Mouse (Mus musculus) brown adipose tissue, adult 24 weeks (tissue): ENCODE measurements around the gene Mcm10. TPM values are rescaled to one million over a fixed set of nuclear protein-coding genes. Genes with fewer than 3 reads are reported as not detected.
A peak's percentile ranks its signal among the peaks of the same experiment; 100 is the strongest.

ENCODE experiments used
- H3K27ac ChIP-seq: fragments of 200-500 bp; replicated peaks from 2 replicates; pipeline ENCODE4 v1.5.1; 2012; ENCODE audit warnings: low read depth, mild to moderate bottlenecking, low read length
- H3K4me1 ChIP-seq: fragments of 200-500 bp; 2 replicates; pipeline ENCODE4 v1.6.1; 2012; ENCODE audit warnings: low read length, mixed read lengths; ENCODE audit not compliant: control insufficient read depth, insufficient read depth, insufficient read length
- H3K4me3 ChIP-seq: fragments of 200-500 bp; 2 replicates; pipeline ENCODE4 v1.5.1; 2012; ENCODE audit warnings: low read depth, mild to moderate bottlenecking, low read length, moderate library complexity; ENCODE audit not compliant: insufficient read depth
- polyA plus RNA-seq: library from polyadenylated mRNA; stranded (reverse); fragments of >200 nt; gene quantifications from 2 replicates; pipeline ENCODE4 v1.2.4, GENCODE M21; 2012; ENCODE audit not compliant: missing spikeins, insufficient read depth, insufficient read length

The Mcm10 gene
- polyA plus RNA-seq: not detected in 2 replicates

DNA sequence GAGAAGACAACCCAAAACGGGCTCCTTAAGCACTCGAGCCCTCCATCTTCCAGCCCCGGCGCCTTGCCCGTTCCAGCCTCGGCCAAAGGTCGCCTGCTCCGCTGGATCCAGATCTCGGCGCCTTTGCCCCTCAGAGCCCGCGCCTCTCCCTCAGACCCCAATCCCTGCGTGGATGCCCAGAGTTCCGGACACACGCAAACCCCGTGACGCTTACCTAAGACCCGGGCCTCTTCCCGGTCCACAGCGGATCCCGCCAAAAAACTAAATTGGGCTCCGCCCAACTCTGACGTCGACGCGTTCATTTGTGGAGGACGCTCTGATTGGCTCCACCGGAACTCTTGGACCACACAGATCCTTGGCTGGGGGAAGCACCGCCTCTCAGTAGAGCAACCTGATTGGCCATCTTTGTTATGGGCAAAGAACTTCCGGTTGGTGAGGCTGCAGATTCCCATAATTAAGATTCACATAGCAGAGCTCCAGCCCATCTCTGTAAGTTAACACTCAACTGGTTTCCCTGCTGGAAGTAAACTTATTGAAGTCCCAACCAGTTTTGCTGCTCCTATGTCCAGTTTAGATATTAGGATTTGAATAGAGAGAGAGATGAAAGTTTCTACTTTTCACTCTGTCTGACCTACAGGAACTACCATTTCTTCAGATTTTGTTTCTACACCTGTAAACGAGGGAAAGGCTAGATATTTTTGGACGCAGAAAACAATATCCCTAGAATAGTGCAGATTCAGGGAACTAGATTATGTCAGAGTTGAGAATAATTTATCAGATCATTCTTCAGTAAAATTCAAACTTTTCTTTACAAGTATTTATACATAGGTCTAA is at the start of gene Mcm10:
Gene Mcm10, minus strand, starts transcription at position 301 of the 834 bp plus-strand sequence.
- Histone ChIP-seq H3K27ac (no peak within 1 kb of the TSS), H3K4me1 (no peaks in the 10 kb centered on the region), H3K4me3 (peak within 1 kb of the TSS; percentile 76)

DNA sequence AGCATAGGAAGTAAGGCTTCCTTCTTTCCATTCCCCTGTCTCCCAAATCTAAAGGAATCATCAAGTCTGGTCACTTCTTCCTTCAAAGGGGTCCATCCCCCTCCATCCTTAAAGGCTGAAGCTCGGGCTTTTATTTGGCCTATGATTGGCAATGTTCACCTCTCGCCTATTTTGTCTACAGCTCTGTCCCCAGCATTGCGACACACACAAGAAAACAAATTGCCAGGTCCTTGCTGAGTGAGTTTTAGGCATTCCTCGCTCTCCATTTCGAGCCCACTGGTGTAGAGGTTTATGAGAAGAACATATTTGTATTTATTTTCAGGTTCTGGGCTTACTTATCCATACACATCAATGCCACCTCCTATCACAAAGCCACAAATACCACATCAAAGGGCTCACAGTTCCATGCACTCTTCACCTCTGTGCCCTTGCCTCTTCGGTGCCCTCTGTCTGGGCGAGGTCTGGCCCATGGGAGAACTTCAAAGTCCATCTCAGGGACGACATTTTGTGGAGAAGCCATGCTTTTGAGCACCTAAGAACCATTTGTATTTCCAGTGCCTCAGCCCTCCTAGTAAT is 48.6 kb upstream of the Mcm10 start:
- peak overlapping the region; percentile 52 for H3K4me3 ChIP-seq
- peaks cover 11% of the 10 kb centered on the region for H3K4me1 ChIP-seq
- peak overlapping the region; percentile 97 for H3K27ac ChIP-seq

DNA sequence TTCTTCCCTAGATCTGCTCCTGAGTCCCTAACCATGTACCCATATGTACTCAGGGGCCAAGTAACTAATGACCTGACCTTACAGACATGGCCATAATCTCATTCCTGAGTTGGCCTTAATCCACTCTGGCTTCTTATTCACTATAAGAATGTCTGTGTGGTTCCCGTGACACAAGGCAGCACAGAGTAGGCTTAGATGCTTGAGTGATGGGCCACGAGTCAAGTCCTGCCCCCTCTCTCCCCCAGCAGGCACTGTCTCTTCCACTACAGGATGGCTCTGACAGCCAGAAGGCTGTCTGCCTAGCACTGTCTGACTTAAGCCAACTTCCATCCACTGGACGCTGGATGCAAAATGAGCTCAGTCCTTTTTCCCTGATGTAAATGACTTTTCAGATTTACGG is 47.4 kb upstream of the Mcm10 start:
- H3K4me1 ChIP-seq: peaks cover 11% of the 10 kb centered on the region
- no peak overlapping the region for H3K4me3 ChIP-seq
- H3K27ac ChIP-seq: peak overlapping the region; percentile 23; the same call in 1 of the 2 replicates

DNA sequence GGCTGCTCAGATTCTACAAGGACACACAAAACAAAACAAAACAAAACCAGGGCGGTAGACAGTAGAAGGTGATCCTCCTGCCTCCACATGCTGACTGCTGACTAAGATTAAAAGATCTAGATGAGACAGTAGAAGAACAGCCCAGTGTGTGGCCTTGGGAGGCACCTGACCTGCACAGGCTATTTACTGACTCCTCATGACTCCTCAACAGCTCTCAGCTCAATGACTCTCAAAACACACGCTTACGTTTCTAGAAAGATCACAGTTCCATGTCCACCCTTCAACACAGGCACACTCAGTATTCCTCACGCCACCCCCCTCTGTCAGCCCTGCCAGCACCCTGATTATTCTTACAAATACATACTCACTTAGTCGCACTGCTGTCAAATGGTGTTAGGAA is 45.8 kb upstream of the Mcm10 start:
- 0 out of 2 replicates have a peak overlapping the region, but pooled peaks have one; percentile 5 for H3K27ac ChIP-seq
- H3K4me1 ChIP-seq: peaks cover 11% of the 10 kb centered on the region
- no peak overlapping the region for H3K4me3 ChIP-seq

DNA sequence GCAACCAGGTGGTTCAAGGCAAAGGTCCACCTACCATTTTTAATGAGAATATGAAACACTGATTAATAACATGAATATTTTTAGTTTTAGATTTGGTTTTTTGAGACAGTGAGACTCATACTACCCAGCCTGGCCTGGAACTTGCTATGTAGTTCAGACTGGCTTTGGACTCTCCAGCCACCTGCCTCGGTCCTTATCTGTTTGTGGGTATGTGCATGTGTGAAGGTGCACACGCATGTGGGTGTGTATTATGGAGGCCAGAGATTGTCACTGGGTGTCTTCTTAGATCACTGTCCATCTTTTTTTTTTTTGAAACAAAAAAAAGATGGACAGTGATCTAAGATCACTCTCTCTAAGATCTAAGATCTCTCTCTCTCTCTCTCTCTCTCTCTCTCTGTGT is 38.0 kb upstream of the Mcm10 start:
- no peak overlapping the region for H3K27ac ChIP-seq
- no peaks in the 10 kb centered on the region for H3K4me1 ChIP-seq
- H3K4me3 ChIP-seq: no peak overlapping the region

DNA sequence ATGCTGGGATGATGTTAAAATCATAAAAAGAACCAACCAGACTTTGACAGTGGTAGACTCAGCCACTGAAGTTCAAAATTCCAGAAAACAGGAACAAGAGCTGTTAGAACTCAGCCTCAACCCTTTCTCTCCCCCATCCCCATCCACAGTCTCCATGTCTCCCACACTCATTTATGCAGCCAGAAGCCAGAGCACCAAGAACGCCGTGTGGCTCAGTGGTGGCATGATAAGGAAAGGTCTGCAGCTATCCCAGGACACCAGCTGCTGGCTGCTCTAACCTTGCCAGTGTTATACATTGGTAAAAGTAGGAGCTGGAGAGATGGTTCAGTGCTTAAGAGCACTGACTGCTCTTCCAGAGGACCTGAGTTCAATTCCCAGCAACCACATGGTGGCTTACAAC is 34.4 kb upstream of the Mcm10 start:
- no peak overlapping the region for H3K4me3 ChIP-seq
- H3K27ac ChIP-seq: no peak overlapping the region

DNA sequence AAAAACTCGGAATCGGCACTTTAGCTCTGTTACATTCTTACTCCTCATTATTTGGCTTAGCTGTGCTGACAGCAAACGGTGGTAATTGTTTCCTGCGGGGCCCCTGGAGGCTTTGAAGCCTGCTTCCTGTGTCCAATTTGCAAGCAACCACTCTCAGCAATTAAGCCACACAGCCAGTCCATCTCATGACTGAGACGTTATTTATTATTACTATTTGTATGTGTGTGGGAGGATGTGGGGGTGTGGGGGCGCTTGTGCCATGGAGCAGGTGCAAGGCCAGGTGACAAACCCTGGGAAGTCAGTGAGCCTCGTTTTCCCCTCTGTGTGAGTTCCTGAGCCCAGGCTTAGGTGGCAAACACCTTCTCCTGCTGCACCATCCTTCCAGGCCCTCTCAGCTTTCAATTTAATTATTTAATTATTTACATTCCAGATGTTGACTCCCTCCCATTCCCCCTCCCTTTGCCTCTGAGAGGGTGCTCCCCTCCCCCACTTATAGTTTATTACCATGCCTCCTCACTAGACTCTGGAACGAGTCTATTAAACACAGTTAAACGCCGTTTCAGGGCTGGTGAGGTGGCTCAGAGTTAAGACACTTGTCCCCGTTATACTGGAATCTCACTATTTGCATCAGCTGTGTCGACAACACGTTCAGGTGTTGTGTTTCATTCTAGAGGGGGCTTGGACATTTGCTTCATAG is 32.8 kb upstream of the Mcm10 start:
- H3K27ac ChIP-seq: no peak overlapping the region
- H3K4me1 ChIP-seq: no peaks in the 10 kb centered on the region

More for the DNA sequence above, 34.4 kb upstream of the Mcm10 start:
- no peaks in the 10 kb centered on the region for H3K4me1 ChIP-seq

DNA sequence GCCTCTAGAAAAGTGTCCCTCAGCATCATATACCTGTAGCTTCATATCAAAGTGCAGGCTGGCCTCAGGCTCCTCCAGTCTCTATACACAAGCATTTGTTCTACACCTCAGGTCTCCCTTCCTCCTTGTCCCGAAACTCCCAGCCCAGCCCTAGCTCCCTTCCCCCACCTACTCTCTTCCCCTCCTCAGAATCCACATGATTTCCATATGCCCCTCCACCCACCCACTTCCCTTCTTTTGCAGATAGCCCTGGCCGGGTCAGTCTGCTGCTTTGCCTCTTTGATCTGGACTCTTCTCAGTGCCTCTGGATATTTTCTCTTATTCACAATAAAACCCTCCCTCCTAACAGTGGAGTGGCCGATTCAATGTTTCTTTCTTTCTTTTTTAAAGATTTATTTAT is 31.7 kb upstream of the Mcm10 start:
- Histone ChIP-seq H3K4me3 (no peak overlapping the region), H3K4me1 (no peaks in the 10 kb centered on the region), H3K27ac (no peak overlapping the region)

More for the DNA sequence above, 32.8 kb upstream of the Mcm10 start:
- no peak overlapping the region for H3K4me3 ChIP-seq

DNA sequence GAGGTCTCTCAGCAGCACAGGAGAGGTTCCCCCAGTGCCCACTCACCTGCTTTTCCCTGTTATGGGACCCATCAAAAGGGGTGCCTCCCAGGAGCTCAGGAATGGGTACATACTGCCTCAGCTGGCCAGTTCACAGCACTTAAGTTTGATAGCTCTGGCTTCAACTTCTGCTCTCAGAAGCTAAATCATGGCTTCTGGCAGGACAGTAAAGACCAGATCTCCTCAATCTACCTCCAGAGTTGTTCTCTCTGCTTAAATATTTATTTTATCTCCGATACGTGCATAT is 30.8 kb upstream of the Mcm10 start:
- Histone ChIP-seq H3K4me3 (no peak overlapping the region), H3K4me1 (no peaks in the 10 kb centered on the region), H3K27ac (no peak overlapping the region)

DNA sequence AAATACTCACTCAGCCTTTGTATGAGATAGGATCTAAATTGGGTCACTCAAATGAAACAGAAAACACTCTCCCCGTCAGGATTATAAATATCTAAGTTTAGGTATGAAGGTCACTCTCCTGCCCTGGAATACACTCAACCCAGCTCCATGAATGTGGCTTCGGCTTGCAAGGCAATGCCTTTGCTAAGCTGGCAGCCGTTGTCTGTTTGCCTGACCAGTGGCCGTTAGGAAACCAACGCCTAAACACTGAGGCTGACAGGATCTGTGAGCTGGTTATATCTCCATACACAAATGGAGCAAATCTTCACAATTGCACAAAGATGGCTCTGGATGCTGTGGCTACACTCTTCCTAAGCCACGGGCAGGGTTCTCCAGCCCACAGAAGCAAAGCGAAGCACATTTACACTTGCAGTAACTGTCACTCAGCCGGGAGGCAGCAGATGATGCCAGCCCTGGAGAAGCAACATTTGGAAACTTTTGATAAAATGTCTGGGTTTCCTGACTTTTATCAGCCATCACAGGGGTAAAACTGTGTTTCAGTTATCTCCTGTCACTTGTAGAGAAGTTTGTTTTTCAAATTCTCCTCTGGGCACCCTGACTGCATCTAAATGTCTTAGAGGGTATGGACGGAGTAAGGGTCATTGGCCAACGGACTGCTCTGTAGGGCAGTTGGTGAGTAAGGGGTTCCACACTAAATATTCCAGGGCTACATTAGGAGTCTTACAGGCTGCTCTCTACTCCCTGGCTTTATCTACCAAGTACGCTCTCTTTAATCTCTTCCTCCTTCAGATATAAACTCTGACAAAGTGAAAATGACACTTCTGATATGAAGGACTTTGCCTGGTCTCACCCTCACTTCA is 30.3 kb upstream of the Mcm10 start:
- H3K4me3 ChIP-seq: no peak overlapping the region
- H3K4me1 ChIP-seq: no peaks in the 10 kb centered on the region
- H3K27ac ChIP-seq: no peak overlapping the region

DNA sequence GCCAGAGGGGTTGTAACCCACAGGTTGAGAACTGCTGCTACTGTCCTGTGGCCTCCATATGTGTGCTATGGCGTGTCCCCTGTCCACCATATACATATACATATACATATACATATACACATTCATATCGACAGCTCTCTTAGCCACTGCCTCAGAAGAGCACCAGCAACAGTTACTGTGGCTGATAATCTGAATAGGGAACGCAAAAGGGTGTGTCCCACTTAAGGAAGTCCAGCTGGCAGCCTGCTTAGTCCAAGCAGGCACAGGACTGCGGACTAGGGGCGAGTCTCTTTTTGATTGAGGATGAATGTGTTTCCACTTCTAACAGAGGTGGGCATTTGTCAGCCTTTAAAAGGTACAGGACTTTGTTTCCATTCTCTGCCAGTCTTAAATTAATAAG is 29.3 kb upstream of the Mcm10 start:
- H3K27ac ChIP-seq: no peak overlapping the region
- no peaks in the 10 kb centered on the region for H3K4me1 ChIP-seq
- H3K4me3 ChIP-seq: no peak overlapping the region

DNA sequence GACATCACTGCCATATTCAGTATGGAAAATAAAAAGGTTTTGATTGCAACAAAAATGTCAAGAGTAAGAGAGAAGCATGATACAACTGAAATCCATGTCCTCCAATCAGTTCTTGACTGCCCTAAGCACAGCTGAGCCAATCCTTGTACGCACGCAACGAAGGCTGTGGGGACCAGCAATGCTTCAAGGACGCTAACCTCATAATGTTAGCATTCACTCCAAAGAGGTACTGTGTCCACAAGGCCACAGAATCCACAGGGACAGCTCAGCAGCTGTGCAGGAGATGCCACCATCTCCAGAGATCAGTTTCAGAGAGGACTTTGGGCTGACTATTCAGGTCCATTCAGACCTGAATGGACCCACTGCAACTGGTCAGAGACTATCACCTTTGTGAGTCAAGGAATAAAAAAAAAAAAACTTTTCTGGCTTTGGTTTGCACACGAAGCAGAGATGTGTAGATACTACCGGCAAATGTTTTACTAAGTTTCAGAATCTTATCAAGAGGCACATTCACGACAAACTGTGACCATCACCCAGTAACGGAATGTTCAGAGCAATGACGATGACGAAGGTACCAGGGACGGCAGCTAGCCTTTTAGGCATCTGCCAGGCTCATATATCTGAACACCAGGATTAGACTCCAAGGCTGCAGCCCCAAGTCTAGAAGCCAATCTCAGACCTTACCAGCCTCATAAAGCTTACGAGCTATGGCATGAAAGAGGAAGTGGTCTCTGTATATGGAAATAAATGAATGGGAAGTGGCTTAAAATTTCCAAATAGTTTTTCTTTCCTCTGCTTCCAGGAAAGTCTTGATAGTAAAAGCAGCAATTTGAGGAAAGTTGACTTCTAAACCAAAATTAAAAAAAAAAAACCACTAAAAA is 27.9 kb upstream of the Mcm10 start:
- Histone ChIP-seq H3K27ac (no peak overlapping the region), H3K4me3 (no peak overlapping the region), H3K4me1 (no peaks in the 10 kb centered on the region)

DNA sequence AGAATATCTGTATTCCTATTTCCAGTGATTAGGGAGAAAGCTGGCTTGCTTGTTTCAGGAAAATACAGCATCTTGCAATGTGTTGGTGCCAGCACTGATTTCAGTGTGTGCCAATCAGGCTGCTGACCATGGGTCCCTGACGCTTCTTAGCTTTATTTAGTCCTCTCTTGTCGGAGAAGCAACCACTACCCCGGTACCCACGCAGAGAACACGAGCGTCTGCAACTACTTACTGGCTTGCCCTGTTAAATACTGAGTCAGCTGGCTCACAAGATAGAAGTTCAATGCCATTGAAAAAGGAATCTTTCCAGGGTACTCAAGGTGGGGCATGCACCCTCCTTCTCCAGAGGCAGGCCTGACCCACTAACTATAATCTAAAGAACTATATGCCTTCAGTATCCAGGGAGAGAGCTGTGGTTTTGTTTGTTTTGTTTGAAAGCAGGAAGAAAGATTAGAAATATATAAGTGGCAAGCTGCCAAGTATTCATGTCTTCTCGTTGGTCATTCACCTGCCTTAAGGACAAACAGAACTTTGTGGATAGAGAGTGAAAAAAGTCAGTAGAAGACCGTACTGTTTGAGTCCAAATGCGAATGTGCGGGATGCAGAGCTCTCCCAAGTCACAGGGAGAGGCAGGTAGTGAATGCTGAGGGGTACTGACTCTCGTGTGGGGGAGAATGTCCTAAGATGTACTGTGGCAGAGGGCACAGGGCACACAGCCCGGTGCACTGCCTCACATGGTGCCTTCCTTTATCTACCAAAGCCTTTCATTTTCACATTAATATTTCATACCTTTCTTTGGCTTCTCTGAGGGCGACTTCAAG is 27.0 kb upstream of the Mcm10 start:
- H3K27ac ChIP-seq: no peak overlapping the region
- H3K4me3 ChIP-seq: no peak overlapping the region
- H3K4me1 ChIP-seq: no peaks in the 10 kb centered on the region
